Mouse (Mus musculus) cerebellum, adult 9-11 months (tissue): ENCODE data around the gene Snph.

Experiments used
- DNase-seq: peaks from one replicate; pipeline ENCODE4 v3.0.0; 2022

The Snph gene

GRCm38 (mm10) chr2:151598068-151598467, 34.3 kb downstream of the Snph start:
- no peak for DNase-seq

DNA sequence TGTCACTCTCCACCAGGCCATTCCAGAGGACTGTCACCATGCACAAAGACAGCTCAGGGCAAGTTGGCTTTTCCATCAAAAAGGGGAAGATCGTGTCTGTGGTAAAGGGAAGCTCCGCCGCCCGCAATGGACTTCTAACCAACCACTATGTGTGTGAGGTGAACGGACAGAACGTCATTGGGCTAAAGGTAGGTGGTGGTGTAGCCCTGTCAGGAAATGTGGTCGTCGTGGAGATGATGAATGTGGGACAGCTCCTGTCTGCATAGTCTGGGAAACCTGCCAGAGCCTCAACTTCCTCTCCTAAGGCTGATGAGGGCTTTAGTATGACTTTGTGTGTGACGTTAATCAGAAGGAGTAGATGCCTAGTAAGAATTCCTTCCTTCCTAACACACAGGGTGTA, 45.1 kb downstream of the Snph start:
- no peak for DNase-seq

DNA sequence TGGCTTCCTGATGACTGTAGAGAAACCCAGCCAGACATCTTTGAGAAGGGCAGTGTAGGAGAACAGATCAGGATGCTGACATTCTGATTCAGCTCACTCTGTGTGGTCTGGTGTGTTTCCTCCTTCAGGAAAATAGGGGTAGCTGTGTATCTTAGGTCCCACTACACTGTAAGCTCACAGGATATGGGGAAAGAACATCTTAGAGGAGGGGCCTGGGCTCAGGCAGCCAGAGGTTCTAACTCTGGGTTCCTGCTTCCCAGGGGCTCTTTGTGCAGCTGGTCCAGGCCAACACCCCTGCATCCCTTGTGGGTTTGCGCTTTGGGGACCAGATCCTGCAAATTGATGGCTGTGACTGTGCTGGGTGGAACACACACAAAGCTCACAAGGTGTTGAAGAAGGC, 45.6 kb downstream of the Snph start:
- no peak for DNase-seq

- DNase-seq = no peak
These were observed 46.5 kb downstream of the Snph start for GRCm38 (mm10) chr2:151585934-151586333.

DNA sequence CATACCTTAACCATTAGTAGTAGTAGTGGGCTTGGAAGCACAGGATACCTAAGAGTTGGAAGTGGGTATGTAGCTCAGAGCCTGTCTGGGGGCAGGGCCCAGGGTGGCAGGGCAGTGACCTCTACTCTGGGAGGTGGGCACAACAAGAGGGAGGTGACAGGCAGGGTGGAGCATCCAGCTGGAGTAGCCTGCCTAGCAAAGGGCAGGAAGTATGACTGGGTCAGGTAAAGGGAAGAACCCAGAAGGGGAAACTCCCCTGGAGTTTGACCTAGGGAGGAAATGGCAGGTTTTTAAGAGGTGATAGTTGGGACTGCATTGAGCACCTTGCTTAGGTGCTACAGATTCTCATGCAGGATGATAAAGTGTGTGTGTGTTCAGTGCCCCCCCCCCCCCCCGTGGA, 51.4 kb downstream of the Snph start:
- no peak for DNase-seq

DNA sequence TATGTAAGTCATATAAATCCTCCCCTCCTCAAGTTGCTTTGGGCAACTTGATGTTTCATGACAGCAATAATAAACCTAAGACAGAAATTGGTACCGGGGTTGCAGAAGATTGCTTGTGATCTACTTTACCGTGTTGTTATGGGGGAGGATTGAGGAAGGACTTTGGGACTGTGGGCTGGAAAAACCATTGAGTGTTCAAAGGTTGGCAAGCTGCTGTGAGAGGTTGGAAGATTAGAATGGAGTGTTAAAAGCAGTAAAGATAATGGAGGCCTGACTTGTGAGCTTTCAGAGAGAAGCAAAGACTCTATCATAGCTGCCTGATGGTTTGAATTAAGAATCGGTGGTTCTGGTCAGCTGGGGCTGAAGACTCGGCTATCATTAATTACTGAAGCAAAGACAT, 53.2 kb downstream of the Snph start:
- no peak for DNase-seq

DNA sequence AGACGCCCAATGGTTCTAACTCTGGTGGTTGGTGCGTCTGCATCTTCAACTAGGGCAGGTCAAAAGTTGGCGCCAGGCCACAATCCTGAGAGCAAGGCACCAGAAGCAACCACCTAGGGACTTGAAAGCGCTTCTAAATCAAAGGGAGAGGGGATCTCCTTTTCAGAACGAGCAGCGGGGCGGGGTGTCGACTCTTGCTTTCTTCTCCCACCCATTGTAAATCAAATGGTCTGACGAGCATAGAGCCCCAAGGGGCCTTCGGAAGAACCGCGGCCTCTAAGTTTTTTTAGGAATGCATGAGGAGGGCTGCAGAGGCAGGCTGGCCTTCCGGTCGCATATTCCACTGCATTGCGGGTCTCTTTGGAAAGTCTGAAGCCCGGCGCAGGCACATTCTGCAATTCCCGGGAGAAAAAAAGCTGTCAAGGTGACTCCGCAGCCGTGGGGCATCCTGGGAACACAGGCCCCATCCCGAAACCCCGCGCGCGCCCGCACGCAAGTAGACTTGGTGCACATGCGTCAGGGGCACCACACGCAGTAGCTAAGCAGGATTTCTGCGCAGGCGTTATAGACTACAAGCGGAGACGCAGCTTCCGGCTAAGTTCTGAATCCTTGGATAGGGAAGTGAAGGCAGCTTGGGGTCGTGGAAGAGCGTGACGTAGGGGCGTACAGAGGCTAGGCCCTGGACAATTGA, 56.5 kb downstream of the Snph start:
- DNase-seq = peak; percentile 94

DNA sequence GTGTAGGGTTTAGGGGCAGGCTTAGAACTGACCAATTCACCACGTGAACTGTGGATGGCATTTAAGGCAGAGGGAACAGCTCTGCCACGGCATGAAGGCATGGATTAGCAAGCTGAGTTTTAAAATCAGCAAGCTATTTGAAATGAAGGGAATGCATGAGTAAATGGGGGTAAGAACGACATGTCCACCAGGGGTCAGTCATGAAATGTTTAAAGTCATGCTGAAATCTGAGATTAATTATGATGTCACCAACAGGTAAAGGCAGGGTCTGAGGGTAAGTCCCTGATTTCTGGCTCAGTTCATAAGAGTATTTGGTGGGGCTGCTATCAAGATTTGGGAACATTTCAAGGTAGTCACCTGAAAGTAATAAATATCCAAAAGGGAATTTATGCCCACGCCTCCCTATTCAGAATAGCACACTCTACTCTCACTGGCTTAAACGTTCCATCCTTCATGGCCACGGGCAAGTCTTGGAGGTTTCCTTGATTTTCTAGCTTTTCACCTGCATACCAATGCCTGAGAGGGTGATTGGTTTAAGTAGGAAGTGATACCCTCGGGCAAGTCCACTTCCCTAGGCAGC, 57.2 kb downstream of the Snph start:
- peak; percentile 66 for DNase-seq

DNA sequence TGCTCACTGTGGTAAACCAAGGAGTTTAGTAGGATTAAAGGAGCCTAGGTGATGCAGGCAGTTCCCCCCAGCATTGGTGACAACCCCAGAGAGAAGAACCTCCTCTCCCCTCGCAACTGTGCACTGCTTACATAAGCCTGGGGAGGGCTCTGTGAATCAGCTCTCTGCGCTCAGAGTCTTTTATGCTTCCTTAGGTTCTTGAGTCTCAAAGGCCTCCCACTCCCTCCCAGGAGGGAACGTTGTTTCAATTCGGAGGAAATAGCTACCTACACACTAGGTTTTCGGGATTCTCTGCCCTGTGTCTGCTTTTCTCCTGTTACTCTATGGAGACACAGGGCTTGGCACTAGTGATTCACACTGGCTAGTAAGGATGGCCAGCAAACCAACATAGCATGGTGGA, 57.8 kb downstream of the Snph start:
- DNase-seq = no peak

GRCm38 (mm10) chr2:151573667-151574066, 58.7 kb downstream of the Snph start:
- no peak for DNase-seq

- no peak for DNase-seq
These were observed 60.3 kb downstream of the Snph start, which contains the start of gene Sdcbp2 for GRCm38 (mm10) chr2:151571873-151572700. Sdcbp2 (plus strand) TSS chr2:151572622.

DNA sequence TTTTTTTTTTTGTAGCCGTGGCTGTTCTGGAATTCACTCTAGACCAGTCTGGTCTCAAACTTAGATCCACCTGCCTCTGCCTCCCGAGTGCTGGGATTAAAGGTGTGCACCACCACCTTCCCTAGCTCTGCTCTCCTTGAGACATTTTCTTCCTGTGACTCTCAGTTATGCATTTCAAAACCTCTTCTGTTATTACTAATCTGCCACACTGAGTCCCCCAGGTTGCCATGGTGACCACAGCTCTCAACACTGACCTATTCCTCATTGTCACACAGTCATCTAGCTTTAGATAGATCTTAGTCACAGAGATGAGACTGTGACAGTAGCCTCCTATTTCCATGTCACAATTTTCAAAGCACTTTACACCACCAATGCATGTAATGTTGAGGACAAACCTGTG, 62.9 kb downstream of the Snph start:
- DNase-seq = no peak

- no peak for DNase-seq
These were observed 65.5 kb downstream of the Snph start for GRCm38 (mm10) chr2:151566856-151567255.

GRCm38 (mm10) chr2:151564986-151565385, 67.4 kb downstream of the Snph start:
- no peak for DNase-seq

DNA sequence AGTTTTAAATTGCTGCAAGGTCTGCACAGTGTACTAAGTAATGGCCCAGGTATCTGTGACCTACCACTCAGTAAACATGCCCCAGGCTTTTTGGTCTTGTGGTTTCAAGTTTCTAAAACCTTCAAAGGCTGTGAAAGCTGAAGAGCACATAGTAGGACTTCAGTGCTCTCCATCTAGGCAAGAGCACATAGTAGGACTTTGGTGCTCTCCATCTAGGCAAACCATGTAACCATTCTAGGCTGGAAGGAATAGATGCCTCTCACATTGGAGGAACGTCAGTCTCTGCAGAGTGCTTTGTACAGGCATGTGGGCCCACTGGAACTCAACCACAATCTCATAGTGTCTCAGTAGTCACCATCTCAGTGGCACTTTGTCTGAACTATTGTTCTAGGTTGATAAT, 68.4 kb downstream of the Snph start:
- DNase-seq = no peak

- DNase-seq = no peak
These were observed 69.2 kb downstream of the Snph start for GRCm38 (mm10) chr2:151562930-151563921.

GRCm38 (mm10) chr2:151549615-151550121, 82.7 kb downstream of the Snph start:
- no peak for DNase-seq

DNA sequence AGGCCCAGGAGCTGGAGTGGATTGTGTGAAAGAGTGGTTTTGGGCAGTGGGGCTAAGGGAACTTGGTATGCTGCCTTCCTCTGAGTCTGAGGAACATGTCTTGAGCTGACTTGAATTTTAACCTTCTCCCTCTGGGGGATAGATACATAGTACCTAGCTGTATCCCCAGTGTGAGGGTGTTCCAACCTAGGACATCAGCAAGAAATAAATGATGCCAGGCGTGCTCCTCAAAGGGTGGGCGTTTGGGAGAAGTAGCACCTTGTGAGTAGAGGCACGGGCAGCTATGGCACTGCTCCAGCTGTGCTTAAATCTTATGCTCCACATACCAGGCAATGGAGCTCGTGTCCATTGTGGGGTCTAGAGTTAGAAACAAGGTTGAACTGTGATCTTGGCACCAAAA, 85.8 kb downstream of the Snph start:
- no peak for DNase-seq

DNA sequence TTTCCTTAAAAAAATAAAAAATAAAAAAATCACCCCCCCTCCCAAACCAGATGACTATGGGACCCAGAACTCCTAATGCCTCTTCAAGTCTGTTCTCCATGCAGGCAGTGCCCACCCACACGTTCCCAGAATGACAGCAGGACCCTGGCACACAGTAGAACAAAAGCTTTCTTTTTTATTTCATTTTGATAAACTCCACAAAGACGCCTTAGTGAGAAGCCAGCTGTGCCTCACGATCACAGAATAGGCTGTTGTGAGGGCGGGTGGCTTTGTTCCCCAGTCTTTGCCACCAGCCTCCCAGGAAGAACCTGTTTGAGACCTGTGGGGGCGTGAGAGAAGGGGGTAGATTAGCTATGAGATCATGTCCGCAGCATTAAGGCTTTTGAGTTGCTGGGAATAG, 87.7 kb downstream of the Snph start:
- no peak for DNase-seq

DNA sequence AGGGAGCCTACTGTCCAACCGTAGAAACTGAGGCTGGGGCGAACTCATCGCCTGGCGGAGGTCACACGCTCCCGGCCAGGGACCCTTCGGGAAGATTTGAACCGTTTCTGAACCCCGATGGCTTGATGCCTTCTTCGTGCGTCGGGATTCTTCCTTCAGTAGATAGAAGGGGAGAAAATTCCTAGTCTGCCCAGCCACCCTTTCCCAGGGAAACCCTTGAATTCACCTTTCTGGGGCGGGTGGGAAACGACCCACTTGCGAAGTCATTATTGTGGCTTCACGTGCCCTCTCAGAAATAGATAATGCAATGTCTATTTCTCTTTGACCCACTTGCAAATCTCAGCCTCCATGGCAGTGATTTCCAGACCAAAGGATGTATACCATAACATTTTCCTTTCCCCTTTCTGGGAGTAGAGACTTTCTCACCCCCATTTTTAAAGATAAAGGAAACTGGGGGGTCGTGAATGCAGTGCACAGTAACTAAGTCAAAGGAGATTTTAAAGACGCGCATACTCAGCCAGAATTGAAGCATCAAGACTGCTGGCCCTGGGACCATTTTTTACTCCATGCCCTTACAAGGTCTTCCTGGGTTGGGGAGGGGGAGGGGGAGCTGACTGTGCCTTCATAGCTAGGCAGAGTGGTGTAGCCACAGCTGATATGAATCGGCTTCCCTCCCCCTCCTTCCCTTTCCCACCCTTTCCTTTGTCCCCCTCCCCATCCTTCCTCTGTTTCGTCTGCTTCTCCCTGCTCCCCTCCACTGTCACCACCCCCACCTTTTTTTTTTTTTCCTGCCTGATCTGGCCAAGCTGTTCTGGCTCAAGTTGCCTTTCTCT, 89.1 kb downstream of the Snph start:
- DNase-seq = peak; percentile 54

- DNase-seq = peak; percentile 98
These were observed 89.9 kb downstream of the Snph start, which contains the start of gene Fkbp1a for GRCm38 (mm10) chr2:151542323-151543062. Fkbp1a (plus strand) TSS chr2:151542483.
